Mouse (Mus musculus) C2C12 (cell line): Measurements from ENCODE around the gene Zfp800. TPM values are rescaled to one million over a fixed set of nuclear protein-coding genes. Genes with fewer than 3 reads are reported as not detected.

Experiments
- H3K27me3 ChIP-seq: one replicate; pipeline ENCODE4 v1.6.1; 2011; ENCODE audit not compliant: control insufficient read depth, insufficient read depth, insufficient read length
- H3K36me3 ChIP-seq: one replicate; pipeline ENCODE4 v1.6.1; 2011; ENCODE audit not compliant: control insufficient read depth, insufficient read depth
- H3K4me3 ChIP-seq: one replicate; pipeline ENCODE4 v1.5.1; 2011; ENCODE audit warnings: mild to moderate bottlenecking, control low read depth; ENCODE audit not compliant: poor library complexity, insufficient read depth, severe bottlenecking
- H3K79me2 ChIP-seq: one replicate; pipeline ENCODE4 v1.6.1; 2011; ENCODE audit not compliant: control insufficient read depth, insufficient read depth
- H3K79me3 ChIP-seq: one replicate; pipeline ENCODE4 v1.6.1; 2011; ENCODE audit warnings: low read depth, control low read depth
- H3ac ChIP-seq: one replicate; pipeline ENCODE3; 2011; ENCODE audit warnings: low read depth; ENCODE audit not compliant: control insufficient read depth, insufficient read length
- CEBPB ChIP-seq: IDR thresholded peaks from one replicate; pipeline ENCODE4 v1.6.1; 2011; ENCODE audit warnings: low read depth, mild to moderate bottlenecking, control low read depth, moderate library complexity
- CTCF ChIP-seq: IDR thresholded peaks from one replicate; pipeline ENCODE4 v1.5.1; 2011; ENCODE audit not compliant: control insufficient read depth, insufficient read depth, insufficient read length
- FOSL1 ChIP-seq: IDR thresholded peaks from one replicate; pipeline ENCODE4 v1.8.0; 2011; ENCODE audit warnings: mild to moderate bottlenecking, low read length; ENCODE audit not compliant: poor library complexity, insufficient read depth, severe bottlenecking
- MAX ChIP-seq: IDR thresholded peaks from one replicate; pipeline ENCODE4 v1.6.1; 2011; ENCODE audit warnings: mild to moderate bottlenecking, control low read depth
- MYOD1 ChIP-seq: IDR thresholded peaks from one replicate; pipeline ENCODE4 v1.6.1; 2011; ENCODE audit warnings: low read depth; ENCODE audit not compliant: control insufficient read depth, insufficient read length
- MYOG ChIP-seq: IDR thresholded peaks from one replicate; pipeline ENCODE4 v1.6.1; 2011; ENCODE audit not compliant: control insufficient read depth, insufficient read length; ENCODE audit errors: extremely low read depth
- USF1 ChIP-seq: IDR thresholded peaks from one replicate; pipeline ENCODE4 v1.6.1; 2011; ENCODE audit warnings: low read depth, mild to moderate bottlenecking, control low read depth, moderate library complexity
- polyA plus RNA-seq: library from polyadenylated mRNA; unstranded; fragments of >200 nt; fragmentation: generic; extraction: Trizol; gene quantifications from one replicate; pipeline ENCODE4 v1.2.1, GENCODE M21; 2012; ENCODE audit warnings: missing spikeins

Gene Zfp800
- polyA plus RNA-seq, 1 experiment, result 2.5 TPM

- no peaks in the 10 kb centered on the region for H3K79me2 ChIP-seq
- H3K36me3 ChIP-seq, result no peaks in the 10 kb centered on the region
- H3ac ChIP-seq, result no peak overlapping the region
- no peaks in the 10 kb centered on the region for H3K79me3 ChIP-seq
- no peak for TF ChIP-seq FOSL1
- no peak for TF ChIP-seq MYOG
- no peak for TF ChIP-seq MAX
- TF ChIP-seq USF1, result no peak
- no peak for TF ChIP-seq CTCF
- TF ChIP-seq MYOD1, result no peak
- TF ChIP-seq CEBPB, result no peak
- H3K4me3 ChIP-seq, result no peak overlapping the region
- H3K27me3 ChIP-seq, result peaks cover 3% of the 10 kb centered on the region
Measured at GRCm38 (mm10) chr6:28345181-28345580, 52.6 kb downstream of the Zfp800 start.

GRCm38 (mm10) chr6:28342863-28343262, 54.9 kb downstream of the Zfp800 start:
- peaks cover 2% of the 10 kb centered on the region for H3K27me3 ChIP-seq
- H3K79me3 ChIP-seq, result no peaks in the 10 kb centered on the region
- no peak overlapping the region for H3K4me3 ChIP-seq
- TF ChIP-seq MAX (no peak), MYOD1 (peak; percentile 28)
- no peaks in the 10 kb centered on the region for H3K79me2 ChIP-seq
- no peak overlapping the region for H3ac ChIP-seq
- H3K36me3 ChIP-seq, result no peaks in the 10 kb centered on the region

- Histone ChIP-seq H3K4me3 (no peak overlapping the region), H3K79me3 (no peaks in the 10 kb centered on the region), H3K79me2 (no peaks in the 10 kb centered on the region), H3K36me3 (no peaks in the 10 kb centered on the region), H3ac (no peak overlapping the region), H3K27me3 (peaks cover 5% of the 10 kb centered on the region)
- TF ChIP-seq FOSL1 (no peak), USF1 (no peak), CEBPB (no peak), MAX (no peak)
Measured at GRCm38 (mm10) chr6:28341174-28341573, 56.6 kb downstream of the Zfp800 start.

- no peaks in the 10 kb centered on the region for H3K79me3 ChIP-seq
- H3ac ChIP-seq, result no peak overlapping the region
- H3K36me3 ChIP-seq, result no peaks in the 10 kb centered on the region
- TF ChIP-seq CEBPB (no peak), USF1 (no peak), MYOG (no peak), CTCF (no peak), MAX (no peak), MYOD1 (no peak), FOSL1 (no peak)
- H3K27me3 ChIP-seq, result peaks cover 15% of the 10 kb centered on the region
- H3K4me3 ChIP-seq, result no peak overlapping the region
- H3K79me2 ChIP-seq, result no peaks in the 10 kb centered on the region
Measured at GRCm38 (mm10) chr6:28339410-28339809, 58.4 kb downstream of the Zfp800 start.

GRCm38 (mm10) chr6:28333696-28334095, 64.1 kb downstream of the Zfp800 start:
- Histone ChIP-seq H3K79me3 (no peaks in the 10 kb centered on the region), H3K4me3 (no peak overlapping the region), H3K36me3 (no peaks in the 10 kb centered on the region), H3K79me2 (no peaks in the 10 kb centered on the region), H3ac (no peak overlapping the region), H3K27me3 (peaks cover 31% of the 10 kb centered on the region)
- TF ChIP-seq MYOD1 (no peak), CEBPB (no peak), USF1 (no peak), FOSL1 (no peak), CTCF (no peak)

- Histone ChIP-seq H3K79me3 (no peaks in the 10 kb centered on the region), H3K79me2 (no peaks in the 10 kb centered on the region), H3K36me3 (no peaks in the 10 kb centered on the region), H3K27me3 (peaks cover 28% of the 10 kb centered on the region), H3ac (no peak overlapping the region), H3K4me3 (no peak overlapping the region)
- TF ChIP-seq MYOG, result no peak
- TF ChIP-seq FOSL1, result no peak
- TF ChIP-seq CEBPB, result no peak
- TF ChIP-seq MYOD1, result no peak
Measured at GRCm38 (mm10) chr6:28332546-28332945, 65.3 kb downstream of the Zfp800 start.
